Mouse (Mus musculus) heart, postnatal 36 days (tissue): ENCODE results near the gene 6430550D23Rik. TPM values are rescaled to one million over a fixed set of nuclear protein-coding genes. Genes with fewer than 3 reads are reported as not detected.

Experiments
- total RNA-seq, 2 experiments: library from RNA; stranded (reverse); gene quantifications; 2 replicates each; pipeline ENCODE4 v1.2.3; 2021

The 6430550D23Rik gene
- total RNA-seq, 2 experiments from 2014 or later: 0.16 to 0.31 TPM

Other genes with a start within 250 kb of the 6430550D23Rik start
- gene Mmp24, start 232.6 kb downstream of the 6430550D23Rik start, total RNA-seq: not detected
- gene BC029722, start 188.6 kb downstream of the 6430550D23Rik start, total RNA-seq: 10 to 100 TPM; 26.2 to 27.7 TPM
- 10 to 100 TPM; 50.7 to 53.6 TPM for gene Eif6, start 181.1 kb downstream of the 6430550D23Rik start, total RNA-seq
- gene Fam83c, start 173.1 kb downstream of the 6430550D23Rik start, total RNA-seq: not detected
- 100 to 1,000 TPM; 235 to 283 TPM for gene Uqcc1, start 77.7 kb downstream of the 6430550D23Rik start, total RNA-seq
- gene Gm15557, start 67.2 kb downstream of the 6430550D23Rik start, total RNA-seq: not detected
- gene Gdf5, start 62.6 kb downstream of the 6430550D23Rik start, total RNA-seq: not detected
- gene Cep250, start 51.5 kb downstream of the 6430550D23Rik start, total RNA-seq: 1 to 10 TPM; 7.1 to 7.9 TPM
- gene Ergic3, start 68 bp upstream of the 6430550D23Rik start, total RNA-seq: 10 to 100 TPM; 59.7 to 61.4 TPM
- gene Fer1l4, start 45.0 kb upstream of the 6430550D23Rik start, total RNA-seq: not detected
- gene Spag4, start 57.2 kb upstream of the 6430550D23Rik start, total RNA-seq: 1 to 10 TPM in 1 of 2 experiments, under 1 TPM in 1; 0.87 to 1.5 TPM
- 10 to 100 TPM; 15.2 to 17.5 TPM for gene Cpne1, start 104.0 kb upstream of the 6430550D23Rik start, total RNA-seq
- gene Rbm12, start 104.0 kb upstream of the 6430550D23Rik start, total RNA-seq: 10 to 100 TPM; 11.1 to 11.5 TPM
- gene Gm28036, start 119.1 kb upstream of the 6430550D23Rik start, total RNA-seq: 10 to 100 TPM in 1 of 2 experiments, 1 to 10 TPM in 1; 9.0 to 13.6 TPM
- gene Romo1, start 136.1 kb upstream of the 6430550D23Rik start, total RNA-seq: 100 to 1,000 TPM; 345 to 377 TPM
- gene Nfs1, start 136.2 kb upstream of the 6430550D23Rik start, total RNA-seq: 10 to 100 TPM; 86.3 to 93.6 TPM
- 100 to 1,000 TPM; 143 to 146 TPM for gene Rbm39, start 172.3 kb upstream of the 6430550D23Rik start, total RNA-seq
- 10 to 100 TPM; 19.3 to 23.8 TPM for gene Phf20, start 188.5 kb upstream of the 6430550D23Rik start, total RNA-seq